Mouse (Mus musculus): ENCODE results near the gene Ppt1.
"Not testable (repeated sequence)": the region's sequence is repeated elsewhere in the genome, so short reads cannot be mapped to it uniquely, and the experiment has no call there.

The Ppt1 gene

DNA sequence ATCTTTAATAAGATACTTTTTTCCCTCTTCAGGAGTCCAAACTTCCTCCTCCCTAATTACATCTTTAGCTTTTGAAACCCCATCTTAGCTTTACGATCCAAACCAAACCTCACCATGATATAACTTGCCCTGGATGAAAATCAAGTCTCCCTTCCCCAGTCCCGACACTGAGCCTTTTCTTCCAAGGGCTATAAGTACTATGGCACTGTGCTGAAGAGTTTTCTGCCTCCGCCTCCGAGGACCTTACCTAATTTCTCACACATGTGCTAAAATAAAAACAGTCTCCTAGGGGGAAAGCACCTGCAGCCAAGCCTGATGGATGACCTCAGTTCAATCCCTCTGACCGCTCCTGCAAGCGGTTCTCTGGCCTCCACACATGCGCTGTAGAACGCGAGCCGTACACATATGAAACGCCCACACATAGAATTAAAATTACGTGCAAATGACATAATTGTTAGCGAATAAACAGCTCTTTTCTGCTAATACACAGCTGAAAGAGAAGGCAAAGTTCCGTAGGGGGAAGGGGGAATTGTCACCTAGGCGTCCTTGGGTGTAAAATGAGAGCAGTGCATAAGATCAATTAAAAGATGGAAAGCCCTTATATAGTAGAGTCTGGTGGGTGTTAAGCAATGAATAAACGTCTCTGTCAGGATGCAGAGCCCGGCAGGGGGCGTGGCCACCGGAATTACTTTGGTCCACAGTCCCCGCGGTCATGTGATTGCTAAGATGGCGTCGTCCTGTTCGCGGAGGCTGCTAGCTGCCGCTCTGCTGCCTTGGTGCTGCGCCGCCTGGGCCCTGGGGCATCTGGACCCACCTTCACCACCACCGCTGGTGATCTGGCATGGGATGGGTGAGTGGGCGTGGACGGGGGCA lies at the start of gene Ppt1:
Gene Ppt1, plus strand, starts transcription at position 713 of the 873 bp plus-strand sequence.
- DNase-seq (ENCODE audit: low read depth, low spot score): peak; percentile 76

DNA sequence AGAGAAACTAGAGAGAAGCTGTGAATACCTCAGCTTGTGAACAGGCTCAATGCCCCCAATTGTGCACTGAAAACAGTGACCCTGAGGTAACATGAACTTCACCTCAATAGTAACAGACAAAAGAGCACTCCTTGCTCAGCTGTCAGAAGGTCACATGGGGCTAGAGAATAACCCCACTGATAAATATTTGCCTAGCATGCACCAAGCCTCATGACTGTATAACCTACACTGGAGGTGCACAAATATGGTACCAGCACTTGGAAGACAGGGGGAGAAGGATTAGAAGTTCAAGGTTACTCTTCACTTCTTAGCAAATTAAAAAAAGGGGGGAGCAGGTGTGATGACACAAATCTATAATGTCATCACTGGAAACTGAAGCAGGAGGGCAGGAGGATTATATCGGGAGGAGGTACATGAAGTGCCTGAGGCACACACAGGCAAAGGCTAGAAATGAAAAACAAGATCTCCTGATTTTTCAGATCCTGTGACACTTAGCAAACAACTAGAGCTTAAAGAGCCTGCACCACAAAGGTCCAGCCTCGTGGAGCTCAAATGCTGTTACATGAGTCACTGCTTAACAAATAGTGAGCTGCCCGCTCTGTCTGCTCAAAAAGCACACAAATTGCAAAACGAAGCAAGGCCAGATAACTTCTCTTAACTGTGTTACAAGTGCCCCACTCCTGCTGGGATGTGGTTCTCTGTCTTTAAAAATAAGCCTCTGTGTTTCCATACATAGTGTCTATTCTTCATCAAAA lies 46.5 kb upstream of the Ppt1 start:
- no peak for DNase-seq (ENCODE audit: low read depth, low spot score)

- peak; percentile 33 for DNase-seq (ENCODE audit: low read depth, low spot score)
These were observed 27.9 kb upstream of the Ppt1 start for GRCm38 (mm10) chr4:122808108-122808507.

- no peak for DNase-seq (ENCODE audit: low read depth, low spot score)
These were observed 24.9 kb upstream of the Ppt1 start for GRCm38 (mm10) chr4:122811180-122811579.

DNA sequence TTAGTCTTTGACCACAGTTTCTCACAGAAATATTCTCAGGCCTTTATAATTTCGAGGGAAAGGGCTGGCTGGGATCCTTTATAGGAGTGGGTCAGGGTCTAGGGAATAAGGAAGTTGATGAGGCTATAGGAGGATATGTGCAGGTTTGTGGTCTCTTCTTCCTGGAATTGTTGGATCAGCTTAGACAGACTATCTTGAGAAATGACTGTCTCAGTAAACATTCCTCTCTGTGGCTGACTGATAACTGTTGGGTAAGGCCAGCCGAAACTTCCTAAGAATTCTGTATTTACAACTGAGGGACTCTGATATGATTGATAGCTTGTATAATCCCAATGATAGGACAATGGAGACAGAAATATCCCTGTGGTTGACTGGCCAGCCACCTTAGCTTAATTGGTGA lies 24.2 kb upstream of the Ppt1 start:
- DNase-seq (ENCODE audit: low read depth, low spot score): no peak

DNA sequence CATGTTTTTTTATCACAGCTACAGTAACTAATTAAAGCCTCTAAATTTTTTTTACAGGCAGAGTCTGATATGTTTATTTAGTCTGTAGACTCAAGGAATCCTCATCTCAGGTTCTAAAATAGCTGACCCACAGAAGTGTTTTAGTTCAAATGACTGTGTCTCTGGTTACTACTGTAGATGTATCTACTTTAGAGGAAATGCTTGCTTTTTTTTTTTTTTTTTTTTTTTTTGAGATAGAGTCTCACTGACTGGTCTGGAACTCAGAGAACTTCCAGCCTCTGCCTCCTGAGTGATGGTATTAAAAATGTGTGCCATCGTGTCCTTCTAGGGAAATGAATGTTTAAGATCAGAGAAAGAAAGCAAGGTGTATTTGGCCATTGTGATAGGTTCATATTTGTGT lies 19.8 kb upstream of the Ppt1 start:
- DNase-seq (ENCODE audit: low read depth, low spot score): no peak

DNA sequence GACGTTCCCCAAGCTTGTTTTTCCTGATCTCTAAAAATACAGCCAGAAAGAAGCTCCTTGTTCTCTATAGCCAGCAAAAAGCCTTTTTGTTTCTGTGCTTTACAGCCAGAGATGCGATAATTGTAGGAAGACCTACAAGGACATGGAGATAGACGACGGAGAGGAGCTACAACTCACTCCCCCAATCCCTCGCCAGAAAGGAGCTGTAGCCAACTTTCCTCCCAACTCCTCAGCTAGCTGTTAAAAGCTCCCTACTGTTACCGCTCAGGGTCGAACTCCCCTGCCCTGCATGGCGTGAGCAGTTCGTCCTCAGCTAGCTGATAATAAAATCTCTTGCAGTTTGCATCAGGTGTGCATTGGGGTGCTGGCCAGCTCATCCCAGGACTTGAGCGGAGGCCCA lies 15.1 kb upstream of the Ppt1 start:
- DNase-seq (ENCODE audit: low read depth, low spot score): not testable (repeated sequence)

DNA sequence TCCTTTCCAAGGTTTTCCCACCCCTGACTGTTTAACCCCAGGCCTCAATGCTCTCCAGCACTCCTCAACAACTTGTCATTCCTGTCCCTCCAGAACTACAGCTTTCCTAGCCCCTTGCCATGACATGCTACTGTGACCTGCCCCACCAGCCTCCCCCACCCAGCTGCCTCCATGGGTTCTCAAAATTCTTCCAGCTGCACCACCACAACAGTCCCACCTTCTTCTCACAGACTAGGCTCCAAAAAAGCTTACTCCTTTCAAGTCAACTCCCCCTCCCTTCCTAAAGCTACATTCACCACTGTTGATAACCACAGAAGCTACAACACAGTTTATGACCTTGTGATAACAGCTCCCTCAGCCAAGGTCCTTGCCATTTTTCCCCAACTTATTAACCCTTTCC lies 8.4 kb upstream of the Ppt1 start:
- no peak for DNase-seq (ENCODE audit: low read depth, low spot score)

DNA sequence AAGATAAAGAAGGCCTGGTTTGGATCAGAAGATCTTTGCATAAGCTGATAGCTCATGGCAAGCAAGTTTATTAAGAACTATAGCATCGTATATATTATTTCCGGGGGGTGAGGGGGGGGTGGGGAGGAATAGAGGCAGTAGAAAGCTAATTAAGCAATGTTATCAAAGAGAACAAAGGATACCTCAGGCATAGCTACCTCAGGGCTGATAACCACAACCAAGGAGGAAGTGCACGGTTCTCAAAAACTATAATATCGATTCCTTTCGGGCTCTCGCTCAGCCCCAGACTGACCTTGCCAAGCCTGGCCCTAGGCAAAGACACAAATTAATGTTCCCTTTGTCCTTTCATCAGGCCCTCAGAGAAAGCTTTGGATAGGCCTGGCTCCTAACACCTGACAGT lies 6.7 kb upstream of the Ppt1 start:
- DNase-seq (ENCODE audit: low read depth, low spot score): no peak

DNA sequence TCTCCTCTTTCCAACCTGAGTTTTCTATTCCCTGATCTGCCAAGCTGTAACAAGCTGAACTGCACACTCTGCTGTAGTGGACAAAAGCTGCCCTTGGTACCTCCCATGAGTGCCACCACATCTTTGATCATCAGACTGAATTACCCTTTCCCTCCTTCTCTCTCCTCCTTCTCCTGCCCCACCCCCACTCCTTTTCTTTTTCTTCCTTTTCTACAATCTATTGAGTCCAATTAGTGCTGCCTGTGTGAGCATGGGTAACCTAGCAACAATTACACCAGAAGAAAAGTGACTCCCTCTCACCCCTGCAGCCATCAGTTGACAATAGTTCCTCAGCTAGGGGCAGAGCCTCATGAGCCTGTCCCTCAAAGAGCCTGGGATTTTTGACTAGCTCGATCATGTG lies 4.2 kb upstream of the Ppt1 start:
- no peak for DNase-seq (ENCODE audit: low read depth, low spot score)

DNA sequence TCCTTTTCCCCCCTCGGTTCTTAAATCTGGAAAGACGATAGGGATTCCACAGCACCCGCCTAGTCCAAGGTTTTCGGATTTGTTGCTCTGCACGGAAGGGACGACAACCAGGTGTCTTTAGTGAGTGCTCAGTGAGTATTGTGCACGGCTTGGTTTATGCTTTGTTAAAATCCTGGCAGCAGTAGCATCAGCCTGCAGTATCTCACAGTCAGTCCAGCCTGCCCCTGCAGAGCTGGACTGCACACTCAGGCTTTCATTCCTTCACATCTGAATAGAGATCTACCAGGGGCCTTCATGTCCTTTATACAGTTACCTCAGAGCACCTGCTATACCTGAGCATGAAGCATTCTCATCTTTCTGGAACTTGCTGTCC lies 347 bp downstream of the Ppt1 start:
- no peak for DNase-seq (ENCODE audit: low read depth, low spot score)

DNA sequence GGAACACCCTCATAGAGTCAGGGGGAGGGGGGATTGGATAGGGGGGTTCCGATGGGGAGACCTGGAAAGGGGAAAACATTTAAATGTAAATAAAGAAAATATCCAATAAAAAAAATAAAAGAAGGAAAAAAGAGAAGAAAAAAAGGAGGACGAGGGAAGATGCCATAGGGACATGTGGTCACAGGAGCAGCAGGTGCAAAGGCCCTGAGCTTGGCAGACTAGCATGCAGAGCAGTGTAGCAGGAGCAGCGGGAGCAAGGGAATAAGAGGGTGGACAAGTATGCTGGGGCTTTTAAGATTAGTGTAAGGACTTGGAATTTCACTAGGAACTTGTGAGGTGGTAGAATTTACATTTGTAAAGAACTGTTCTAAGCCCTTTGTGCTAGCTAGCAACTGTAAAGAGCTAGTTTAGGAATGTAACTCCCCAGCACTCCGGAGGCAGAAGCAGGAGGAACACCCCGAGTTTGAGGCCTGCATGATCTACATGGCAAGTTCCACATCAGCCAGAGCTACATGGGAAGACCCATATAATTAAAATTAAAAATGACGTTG lies 1.2 kb downstream of the Ppt1 start:
- no peak for DNase-seq (ENCODE audit: low read depth, low spot score)

- DNase-seq (ENCODE audit: low read depth, low spot score): no peak
These were observed 2.0 kb downstream of the Ppt1 start for GRCm38 (mm10) chr4:122837994-122838393.

- DNase-seq (ENCODE audit: low read depth, low spot score): no peak
These were observed 2.4 kb downstream of the Ppt1 start for GRCm38 (mm10) chr4:122838416-122838815.

GRCm38 (mm10) chr4:122848150-122848621 lies 12.1 kb downstream of the Ppt1 start:
- no peak for DNase-seq (ENCODE audit: low read depth, low spot score)

GRCm38 (mm10) chr4:122851535-122851934 lies 15.5 kb downstream of the Ppt1 start:
- DNase-seq (ENCODE audit: low read depth, low spot score): no peak

GRCm38 (mm10) chr4:122853691-122854090 lies 17.6 kb downstream of the Ppt1 start:
- no peak for DNase-seq (ENCODE audit: low read depth, low spot score)

DNA sequence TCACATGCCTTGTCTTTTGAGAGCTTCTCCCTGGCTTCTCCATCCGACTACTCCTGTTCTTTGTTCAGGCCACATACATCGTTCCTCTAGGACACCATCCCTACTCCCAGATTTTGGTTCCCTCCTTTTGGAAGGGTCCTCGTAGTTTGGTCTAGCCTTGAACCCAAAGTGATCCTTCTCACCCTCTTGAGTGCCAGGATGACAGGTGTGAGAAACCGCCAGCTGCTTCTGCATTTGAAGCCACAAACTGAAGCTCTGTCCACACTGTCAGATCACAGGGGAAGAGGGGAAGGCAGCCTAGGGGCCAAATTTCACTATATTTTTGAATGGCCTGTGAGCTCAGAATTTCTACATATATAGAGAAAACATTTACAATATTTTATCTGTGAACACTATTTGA lies 18.7 kb downstream of the Ppt1 start:
- no peak for DNase-seq (ENCODE audit: low read depth, low spot score)

DNA sequence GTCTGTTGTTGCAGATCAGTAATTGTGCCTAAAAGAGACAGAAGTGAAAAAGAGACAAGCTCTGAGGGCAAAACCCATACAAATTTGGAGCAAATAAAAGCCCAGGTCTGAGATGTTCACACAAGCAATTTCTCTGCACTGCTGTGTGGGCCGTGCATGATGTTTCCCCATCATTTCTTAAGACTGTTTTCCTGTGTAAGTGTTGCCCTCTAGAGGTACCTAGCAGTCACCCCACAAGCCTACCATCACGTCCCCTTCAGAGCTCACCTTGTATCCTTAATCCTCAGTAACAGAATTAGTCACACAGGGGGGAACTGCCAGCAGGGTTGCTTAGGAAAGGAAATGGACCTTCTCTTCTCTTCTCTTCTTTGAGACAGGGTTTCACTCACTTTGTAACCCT lies 21.9 kb downstream of the Ppt1 start:
- DNase-seq (ENCODE audit: low read depth, low spot score): no peak

DNA sequence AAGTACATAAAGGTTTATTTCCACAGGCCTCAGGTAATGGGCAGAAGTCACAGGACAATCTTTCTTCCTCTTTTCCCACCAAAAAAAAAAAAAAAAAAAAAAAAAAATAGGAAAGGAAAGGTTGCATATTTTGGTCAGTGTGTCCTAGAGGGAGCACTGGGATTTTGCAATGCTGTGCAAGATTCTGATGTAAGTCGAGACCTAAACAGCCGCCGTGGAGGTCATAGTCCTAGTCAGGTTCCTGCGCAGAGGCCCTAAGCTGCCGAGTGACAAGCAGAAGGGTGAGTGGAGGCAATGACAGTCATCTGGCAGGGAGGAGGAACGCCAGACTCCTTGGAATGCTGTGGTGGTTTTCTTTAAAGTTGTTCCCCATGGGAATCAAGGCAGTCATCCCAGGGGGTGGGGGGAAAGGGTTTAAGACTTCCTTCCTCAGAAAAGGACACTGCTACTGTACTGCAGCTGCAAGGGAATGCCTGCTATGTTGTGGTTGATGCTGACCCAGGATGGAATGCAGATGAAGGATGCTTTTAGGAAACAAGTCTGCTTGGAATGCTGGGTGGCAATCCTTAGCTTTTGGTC lies 23.1 kb downstream of the Ppt1 start:
- DNase-seq (ENCODE audit: low read depth, low spot score): no peak

DNA sequence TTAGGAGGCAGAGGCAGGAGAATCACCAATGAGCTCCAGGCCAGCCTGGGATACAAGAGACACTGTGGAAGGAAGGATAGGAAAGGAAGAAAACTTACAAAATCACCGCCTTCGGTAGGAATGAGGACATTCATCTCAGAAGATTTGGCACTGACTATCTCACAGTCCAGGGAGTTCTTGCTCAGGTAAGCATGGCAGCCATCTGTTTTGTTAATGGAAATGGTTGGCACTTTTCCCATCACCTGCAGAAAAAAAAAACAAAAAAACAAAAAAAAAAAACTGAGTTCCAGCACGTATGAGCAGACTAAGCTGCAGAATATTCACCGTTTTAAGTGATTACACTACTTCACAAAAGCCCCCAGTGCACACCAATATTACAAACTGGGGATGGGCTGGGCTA lies 25.8 kb downstream of the Ppt1 start:
- DNase-seq (ENCODE audit: low read depth, low spot score): no peak

DNA sequence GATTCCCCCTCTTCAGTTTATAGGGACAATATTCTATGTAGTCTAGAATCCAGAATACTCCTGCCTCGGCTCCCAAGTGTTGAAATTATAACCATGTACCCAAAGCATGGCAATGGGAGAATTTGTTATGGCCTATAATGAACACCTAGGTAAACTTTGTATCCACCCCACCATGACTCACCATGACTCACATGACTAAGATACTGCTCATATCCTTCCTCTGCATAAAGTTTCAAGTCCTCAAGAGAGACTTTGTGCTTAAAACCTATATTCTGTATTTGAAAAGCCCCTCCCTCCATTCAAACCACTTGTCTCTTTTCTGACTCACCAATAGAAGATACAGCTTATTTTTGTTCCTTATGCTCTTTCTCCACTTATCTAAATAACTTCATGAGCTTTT lies 32.0 kb downstream of the Ppt1 start:
- DNase-seq (ENCODE audit: low read depth, low spot score): no peak

All from retina, adult 2 months (tissue).